Mouse (Mus musculus): ENCODE measurements around the gene Epha4.

GRCm38 (mm10) chr1:77504813-77505212 is 10.1 kb downstream of the Epha4 start:
- TF ChIP-seq POLR2A (IDR thresholded peaks at IDR 0.05; ENCODE audit: insufficient read depth, low read length) (no peak), CTCF (IDR thresholded peaks at IDR 0.05; ENCODE audit: low read depth, low read length) (no peak)
